Mouse (Mus musculus): Measurements from ENCODE around the gene Tspan15. TPM values are rescaled to one million over a fixed set of nuclear protein-coding genes. Genes with fewer than 3 reads are reported as not detected.

Gene Tspan15
- polyA plus RNA-seq, 1 experiment from 2014 or later = 10.4 TPM

- DNase-seq (ENCODE audit: low spot score) = no peak
- 92% methylated on average over 3 of the region's 3 CpGs for WGBS
Measured at GRCm38 (mm10) chr10:62238688-62239087, 7.6 kb upstream of the Tspan15 start.

GRCm38 (mm10) chr10:62237205-62237604, 6.2 kb upstream of the Tspan15 start:
- H3K9ac ChIP-seq (ENCODE audit: low read length) = no peak overlapping the region
- H3K4me2 ChIP-seq (ENCODE audit: low read depth, severe bottlenecking) = no peak overlapping the region
- 89% methylated on average over 10 of the region's 10 CpGs for WGBS
- no peaks in the 10 kb centered on the region for H3K4me1 ChIP-seq (ENCODE audit: control insufficient read depth, insufficient read depth, low read length)
- no peaks in the 10 kb centered on the region for H3K27me3 ChIP-seq (ENCODE audit: control insufficient read depth, insufficient read depth, low read length)
- ATAC-seq (ENCODE audit: insufficient number of reproducible peaks, low FRiP score, low TSS enrichment, low read depth) = no peak
- no peak overlapping the region for H3K4me3 ChIP-seq (ENCODE audit: low read depth, low read length)
- no peak for DNase-seq (ENCODE audit: low spot score)
- H3K9me3 ChIP-seq (ENCODE audit: control insufficient read depth, low read length) = no peaks in the 10 kb centered on the region
- no peak overlapping the region for H3K27ac ChIP-seq (replicated peaks; ENCODE audit: low read depth, low read length)
- no peaks in the 10 kb centered on the region for H3K36me3 ChIP-seq (ENCODE audit: control insufficient read depth, insufficient read depth, low read length)

More at GRCm38 (mm10) chr10:62238688-62239087, 7.6 kb upstream of the Tspan15 start:
- H3K36me3 ChIP-seq (ENCODE audit: control insufficient read depth, insufficient read depth, low read length) = no peaks in the 10 kb centered on the region
- no peak overlapping the region for H3K9ac ChIP-seq (ENCODE audit: low read length)
- ATAC-seq (ENCODE audit: insufficient number of reproducible peaks, low FRiP score, low TSS enrichment, low read depth) = no peak
- H3K4me2 ChIP-seq (ENCODE audit: low read depth, severe bottlenecking) = no peak overlapping the region
- no peak overlapping the region for H3K27ac ChIP-seq (replicated peaks; ENCODE audit: low read depth, low read length)
- H3K4me1 ChIP-seq (ENCODE audit: control insufficient read depth, insufficient read depth, low read length) = no peaks in the 10 kb centered on the region
- no peaks in the 10 kb centered on the region for H3K27me3 ChIP-seq (ENCODE audit: control insufficient read depth, insufficient read depth, low read length)
- H3K9me3 ChIP-seq (ENCODE audit: control insufficient read depth, low read length) = no peaks in the 10 kb centered on the region
- no peak overlapping the region for H3K4me3 ChIP-seq (ENCODE audit: low read depth, low read length)

GRCm38 (mm10) chr10:62236165-62236564, 5.1 kb upstream of the Tspan15 start:
- DNase-seq (ENCODE audit: low spot score) = no peak
- Histone ChIP-seq H3K36me3 (ENCODE audit: control insufficient read depth, insufficient read depth, low read length) (no peaks in the 10 kb centered on the region), H3K4me3 (ENCODE audit: low read depth, low read length) (no peak overlapping the region), H3K4me1 (ENCODE audit: control insufficient read depth, insufficient read depth, low read length) (no peaks in the 10 kb centered on the region), H3K9me3 (ENCODE audit: control insufficient read depth, low read length) (no peaks in the 10 kb centered on the region), H3K4me2 (ENCODE audit: low read depth, severe bottlenecking) (no peak overlapping the region), H3K27me3 (ENCODE audit: control insufficient read depth, insufficient read depth, low read length) (no peaks in the 10 kb centered on the region), H3K9ac (ENCODE audit: low read length) (no peak overlapping the region), H3K27ac (replicated peaks; ENCODE audit: low read depth, low read length) (no peak overlapping the region)
- ATAC-seq (ENCODE audit: insufficient number of reproducible peaks, low FRiP score, low TSS enrichment, low read depth) = no peak
- 84% methylated on average over 6 of the region's 6 CpGs for WGBS

- Histone ChIP-seq H3K27ac (replicated peaks; ENCODE audit: low read depth, low read length) (no peak overlapping the region), H3K4me1 (ENCODE audit: control insufficient read depth, insufficient read depth, low read length) (0 out of 2 replicates have a peak, but pooled peaks cover 2% of the 10 kb centered on the region), H3K4me3 (ENCODE audit: low read depth, low read length) (no peak overlapping the region), H3K36me3 (ENCODE audit: control insufficient read depth, insufficient read depth, low read length) (no peaks in the 10 kb centered on the region), H3K4me2 (ENCODE audit: low read depth, severe bottlenecking) (no peak overlapping the region), H3K27me3 (ENCODE audit: control insufficient read depth, insufficient read depth, low read length) (no peaks in the 10 kb centered on the region), H3K9me3 (ENCODE audit: control insufficient read depth, low read length) (no peaks in the 10 kb centered on the region), H3K9ac (ENCODE audit: low read length) (no peak overlapping the region)
- 65% methylated on average over 3 of the region's 3 CpGs for WGBS
- ATAC-seq (ENCODE audit: insufficient number of reproducible peaks, low FRiP score, low TSS enrichment, low read depth) (no peak), DNase-seq (ENCODE audit: low spot score) (no peak)
Measured at GRCm38 (mm10) chr10:62231811-62232210, 760 bp upstream of the Tspan15 start.

GRCm38 (mm10) chr10:62231395-62231732, 313 bp upstream of the Tspan15 start:
- H3K9ac ChIP-seq (ENCODE audit: low read length) = 0 out of 2 replicates have a peak overlapping the region, but pooled peaks have one; percentile 12
- H3K27me3 ChIP-seq (ENCODE audit: control insufficient read depth, insufficient read depth, low read length) = no peaks in the 10 kb centered on the region
- no peak overlapping the region for H3K27ac ChIP-seq (replicated peaks; ENCODE audit: low read depth, low read length)
- WGBS = 3% methylated on average over 13 of the region's 13 CpGs
- no peaks in the 10 kb centered on the region for H3K9me3 ChIP-seq (ENCODE audit: control insufficient read depth, low read length)
- peak overlapping the region; percentile 59 for H3K4me3 ChIP-seq (ENCODE audit: low read depth, low read length)
- H3K4me2 ChIP-seq (ENCODE audit: low read depth, severe bottlenecking) = peak overlapping the region; percentile 95
- no peak for DNase-seq (ENCODE audit: low spot score)
- H3K36me3 ChIP-seq (ENCODE audit: control insufficient read depth, insufficient read depth, low read length) = no peaks in the 10 kb centered on the region
- H3K4me1 ChIP-seq (ENCODE audit: control insufficient read depth, insufficient read depth, low read length) = 0 out of 2 replicates have a peak, but pooled peaks cover 2% of the 10 kb centered on the region
- peak; percentile 45; the same call in 1 of the 2 replicates for ATAC-seq (ENCODE audit: insufficient number of reproducible peaks, low FRiP score, low TSS enrichment, low read depth)

GRCm38 (mm10) chr10:62228126-62228525, 2.9 kb downstream of the Tspan15 start:
- Histone ChIP-seq H3K36me3 (ENCODE audit: control insufficient read depth, insufficient read depth, low read length) (no peaks in the 10 kb centered on the region), H3K27me3 (ENCODE audit: control insufficient read depth, insufficient read depth, low read length) (no peaks in the 10 kb centered on the region), H3K4me1 (ENCODE audit: control insufficient read depth, insufficient read depth, low read length) (0 out of 2 replicates have a peak, but pooled peaks cover 8% of the 10 kb centered on the region), H3K4me3 (ENCODE audit: low read depth, low read length) (no peak overlapping the region), H3K27ac (replicated peaks; ENCODE audit: low read depth, low read length) (no peak overlapping the region), H3K9ac (ENCODE audit: low read length) (no peak overlapping the region), H3K4me2 (ENCODE audit: low read depth, severe bottlenecking) (no peak overlapping the region), H3K9me3 (ENCODE audit: control insufficient read depth, low read length) (no peaks in the 10 kb centered on the region)
- DNase-seq (ENCODE audit: low spot score) (no peak), ATAC-seq (ENCODE audit: insufficient number of reproducible peaks, low FRiP score, low TSS enrichment, low read depth) (no peak)
- 47% methylated on average over 6 of the region's 6 CpGs for whole genome bisulfite sequencing

GRCm38 (mm10) chr10:62225839-62226238, 5.2 kb downstream of the Tspan15 start:
- 0 out of 2 replicates have a peak, but pooled peaks cover 8% of the 10 kb centered on the region for H3K4me1 ChIP-seq (ENCODE audit: control insufficient read depth, insufficient read depth, low read length)
- no peaks in the 10 kb centered on the region for H3K36me3 ChIP-seq (ENCODE audit: control insufficient read depth, insufficient read depth, low read length)
- no peaks in the 10 kb centered on the region for H3K9me3 ChIP-seq (ENCODE audit: control insufficient read depth, low read length)
- H3K4me3 ChIP-seq (ENCODE audit: low read depth, low read length) = no peak overlapping the region
- no peak overlapping the region for H3K4me2 ChIP-seq (ENCODE audit: low read depth, severe bottlenecking)
- no peak overlapping the region for H3K27ac ChIP-seq (replicated peaks; ENCODE audit: low read depth, low read length)
- DNase-seq (ENCODE audit: low spot score) (no peak), ATAC-seq (ENCODE audit: insufficient number of reproducible peaks, low FRiP score, low TSS enrichment, low read depth) (no peak)
- WGBS = 63% methylated on average over 7 of the region's 7 CpGs
- H3K9ac ChIP-seq (ENCODE audit: low read length) = no peak overlapping the region
- H3K27me3 ChIP-seq (ENCODE audit: control insufficient read depth, insufficient read depth, low read length) = no peaks in the 10 kb centered on the region

GRCm38 (mm10) chr10:62224231-62224630, 6.8 kb downstream of the Tspan15 start:
- H3K4me3 ChIP-seq (ENCODE audit: low read depth, low read length) = no peak overlapping the region
- no peaks in the 10 kb centered on the region for H3K9me3 ChIP-seq (ENCODE audit: control insufficient read depth, low read length)
- no peak overlapping the region for H3K4me2 ChIP-seq (ENCODE audit: low read depth, severe bottlenecking)
- H3K36me3 ChIP-seq (ENCODE audit: control insufficient read depth, insufficient read depth, low read length) = no peaks in the 10 kb centered on the region
- no peak overlapping the region for H3K9ac ChIP-seq (ENCODE audit: low read length)
- no peaks in the 10 kb centered on the region for H3K27me3 ChIP-seq (ENCODE audit: control insufficient read depth, insufficient read depth, low read length)
- DNase-seq (ENCODE audit: low spot score) (no peak), ATAC-seq (ENCODE audit: insufficient number of reproducible peaks, low FRiP score, low TSS enrichment, low read depth) (no peak)
- H3K27ac ChIP-seq (replicated peaks; ENCODE audit: low read depth, low read length) = no peak overlapping the region
- 0 out of 2 replicates have a peak, but pooled peaks cover 6% of the 10 kb centered on the region for H3K4me1 ChIP-seq (ENCODE audit: control insufficient read depth, insufficient read depth, low read length)
- 50% methylated on average over 6 of the region's 6 CpGs for WGBS

- H3K27me3 ChIP-seq (ENCODE audit: control insufficient read depth, insufficient read depth, low read length) = no peaks in the 10 kb centered on the region
- H3K4me3 ChIP-seq (ENCODE audit: low read depth, low read length) = no peak overlapping the region
- no peak overlapping the region for H3K4me2 ChIP-seq (ENCODE audit: low read depth, severe bottlenecking)
- WGBS = 82% methylated on average over 17 of the region's 17 CpGs
- no peak for ATAC-seq (ENCODE audit: insufficient number of reproducible peaks, low FRiP score, low TSS enrichment, low read depth)
- H3K4me1 ChIP-seq (ENCODE audit: control insufficient read depth, insufficient read depth, low read length) = 0 out of 2 replicates have a peak, but pooled peaks cover 6% of the 10 kb centered on the region
- no peaks in the 10 kb centered on the region for H3K36me3 ChIP-seq (ENCODE audit: control insufficient read depth, insufficient read depth, low read length)
- H3K9me3 ChIP-seq (ENCODE audit: control insufficient read depth, low read length) = no peaks in the 10 kb centered on the region
- no peak for DNase-seq (ENCODE audit: low spot score)
- no peak overlapping the region for H3K27ac ChIP-seq (replicated peaks; ENCODE audit: low read depth, low read length)
- no peak overlapping the region for H3K9ac ChIP-seq (ENCODE audit: low read length)
Measured at GRCm38 (mm10) chr10:62222777-62223176, 8.3 kb downstream of the Tspan15 start.

Measured in limb, embryonic 11.5 days (tissue).